Mouse (Mus musculus) Muller cell, postnatal 12 days (primary cell): Measurements from ENCODE around the gene Nsmce4a.
"Not testable (repeated sequence)": the region's sequence is repeated elsewhere in the genome, so short reads cannot be mapped to it uniquely, and the experiment has no call there.

Source experiments
- DNase-seq: peaks from one replicate; pipeline ENCODE4 v3.0.0-alpha.2; 2015; ENCODE audit errors: inconsistent ontology term

Nsmce4a gene

GRCm38 (mm10) chr7:130572821-130573220, at the start of gene Nsmce4a:
Nsmce4a (minus strand) TSS chr7:130573118.
- no peak for DNase-seq

- no peak for DNase-seq
Measured at GRCm38 (mm10) chr7:130622359-130622758, 49.4 kb upstream of the Nsmce4a start.

GRCm38 (mm10) chr7:130621953-130622352, 49.0 kb upstream of the Nsmce4a start:
- no peak for DNase-seq

GRCm38 (mm10) chr7:130621068-130621467, 48.1 kb upstream of the Nsmce4a start:
- DNase-seq = no peak

GRCm38 (mm10) chr7:130617591-130617990, 44.7 kb upstream of the Nsmce4a start:
- DNase-seq = no peak

GRCm38 (mm10) chr7:130613973-130614372, 41.1 kb upstream of the Nsmce4a start:
- DNase-seq = no peak

- DNase-seq = no peak
Measured at GRCm38 (mm10) chr7:130606958-130607357, 34.0 kb upstream of the Nsmce4a start.

- no peak for DNase-seq
Measured at GRCm38 (mm10) chr7:130605111-130605510, 32.2 kb upstream of the Nsmce4a start.

- DNase-seq = no peak
Measured at GRCm38 (mm10) chr7:130604390-130604789, 31.5 kb upstream of the Nsmce4a start.

- no peak for DNase-seq
Measured at GRCm38 (mm10) chr7:130603556-130603955, 30.6 kb upstream of the Nsmce4a start.

GRCm38 (mm10) chr7:130602804-130603203, 29.9 kb upstream of the Nsmce4a start:
- no peak for DNase-seq

GRCm38 (mm10) chr7:130600546-130600945, 27.6 kb upstream of the Nsmce4a start:
- no peak for DNase-seq

GRCm38 (mm10) chr7:130600074-130600473, 27.2 kb upstream of the Nsmce4a start:
- no peak for DNase-seq

GRCm38 (mm10) chr7:130597546-130597945, 24.6 kb upstream of the Nsmce4a start:
- no peak for DNase-seq

GRCm38 (mm10) chr7:130596079-130596855, 23.3 kb upstream of the Nsmce4a start:
- DNase-seq = not testable (repeated sequence)

GRCm38 (mm10) chr7:130593375-130594239, 20.7 kb upstream of the Nsmce4a start:
- peak; percentile 68 for DNase-seq

- DNase-seq = not testable (repeated sequence)
Measured at GRCm38 (mm10) chr7:130592975-130593374, 20.1 kb upstream of the Nsmce4a start.

GRCm38 (mm10) chr7:130590845-130591437, 18.0 kb upstream of the Nsmce4a start:
- no peak for DNase-seq

- DNase-seq = peak; percentile 75
Measured at GRCm38 (mm10) chr7:130590081-130590828, 17.3 kb upstream of the Nsmce4a start.

- DNase-seq = no peak
Measured at GRCm38 (mm10) chr7:130586521-130587072, 13.7 kb upstream of the Nsmce4a start.

- DNase-seq = no peak
Measured at GRCm38 (mm10) chr7:130578607-130579006, 5.7 kb upstream of the Nsmce4a start.
